ENCODE assay signal across 13 mouse cellular contexts in genomic region chr14:24770015-24770977, GRCm38 (mm10).
DNase-seq lines count a peak whose midpoint lies in the region; ATAC-seq and TF ChIP-seq lines count a peak whose summit lies in the region.
"Had no signal": no experiment of that assay in that cellular context is flagged by ENCODE, and none has a peak within 500 bp of the region (broad histone marks: within the 10 kb centered on the region; RNA-seq: fewer than 3 reads in every experiment).

No protein-coding gene starts in this region.

- peaks cover 47% of the 10 kb centered on the region for H3K4me1 ChIP-seq in forebrain, embryonic 12.5 days
- peaks cover 41% of the 10 kb centered on the region for H3K4me1 ChIP-seq in midbrain, embryonic 11.5 days (ENCODE audit: control insufficient read depth, insufficient read depth, low read length)

- ATAC-seq in forebrain, embryonic 12.5 days (ENCODE audit: low FRiP score), result peak; percentile 47
- ATAC-seq in midbrain, embryonic 11.5 days (ENCODE audit: low FRiP score), result peak; percentile 93

- H3K36me3 ChIP-seq in forebrain, embryonic 12.5 days (replicated peaks), result no peaks in the 10 kb centered on the region
- H3K36me3 ChIP-seq in midbrain, embryonic 11.5 days (ENCODE audit: control insufficient read depth, insufficient read depth, low read length), result no peaks in the 10 kb centered on the region
- H3K36me3 ChIP-seq: limb, embryonic 12.5 days had no signal

- DNase-seq in layer of hippocampus, adult 2 months (ENCODE audit: low spot score in 2 of 2), result no peak
- DNase-seq in layer of hippocampus, adult 18-20 months (ENCODE audit: low spot score in 2 of 2), result no peak
- DNase-seq in midbrain, embryonic 11.5 days (ENCODE audit: low spot score, missing footprints), result peak; percentile 93
- DNase-seq in retina, embryonic 14.5 days (ENCODE audit: low spot score), result peak; percentile 67
- no peak for DNase-seq in thymus, postnatal 14 days
- no peak for DNase-seq in kidney, adult 9 months
- DNase-seq in spleen, postnatal 36 days (ENCODE audit: low spot score in 2 of 2), result no peak
- DNase-seq: adrenal gland, adult 2 months; cerebellum, adult 11-12 months; lung, embryonic 14.5 days; thymus, postnatal 25 days had no signal

- no peaks in the 10 kb centered on the region for H3K9me3 ChIP-seq in forebrain, embryonic 12.5 days
- no peaks in the 10 kb centered on the region for H3K9me3 ChIP-seq in midbrain, embryonic 11.5 days (ENCODE audit: control insufficient read depth, low read length)
- H3K9me3 ChIP-seq: limb, embryonic 12.5 days had no signal

- H3K4me3 ChIP-seq in layer of hippocampus, adult 2 months, result no peak overlapping the region
- H3K4me3 ChIP-seq in forebrain, embryonic 12.5 days (replicated peaks), result no peak overlapping the region
- no peak overlapping the region for H3K4me3 ChIP-seq in midbrain, embryonic 11.5 days (ENCODE audit: low read depth, low read length)
- H3K4me3 ChIP-seq: limb, embryonic 12.5 days had no signal

- H3K27ac ChIP-seq in layer of hippocampus, adult 2 months, result peak overlapping the region; percentile 75; the same call in 1 of the 2 replicates
- H3K27ac ChIP-seq in forebrain, embryonic 12.5 days, result peak overlapping the region; percentile 73
- H3K27ac ChIP-seq in midbrain, embryonic 11.5 days (ENCODE audit: low read depth, low read length), result peak overlapping the region; percentile 88
- H3K27ac ChIP-seq: limb, embryonic 12.5 days had no signal

- H3K9ac ChIP-seq in forebrain, embryonic 12.5 days, result no peak overlapping the region
- H3K9ac ChIP-seq in midbrain, embryonic 11.5 days (ENCODE audit: low read length), result peak overlapping the region; percentile 31; the same call in 1 of the 2 replicates
- H3K9ac ChIP-seq: limb, embryonic 12.5 days; lung, embryonic 14.5 days had no signal

- H3K4me2 ChIP-seq in forebrain, embryonic 12.5 days, result peak overlapping the region; percentile 13; the same call in 1 of the 2 replicates
- H3K4me2 ChIP-seq in midbrain, embryonic 11.5 days, result no peak overlapping the region; the same call in none of the 2 replicates
- H3K4me2 ChIP-seq: limb, embryonic 12.5 days; lung, embryonic 14.5 days had no signal

- TF ChIP-seq CTCF in layer of hippocampus, adult 2 months (conservative IDR thresholded peaks at IDR 0.05), result no peak

- no peaks in the 10 kb centered on the region for H3K27me3 ChIP-seq in forebrain, embryonic 12.5 days
- H3K27me3 ChIP-seq in midbrain, embryonic 11.5 days (ENCODE audit: control insufficient read depth, insufficient read depth, low read length), result no peaks in the 10 kb centered on the region
- H3K27me3 ChIP-seq: limb, embryonic 12.5 days had no signal

- 10% methylated on average over 11 of the region's 11 CpGs for WGBS in forebrain, embryonic 12.5 days
- WGBS in midbrain, embryonic 11.5 days, result 6% methylated on average over 11 of the region's 11 CpGs

Comparison
In these comparisons a context has a peak if more than half of its experiments do, and no peak if none do; other contexts are left out.
1. DNase-seq: peak in midbrain, embryonic 11.5 days (single experiment) and retina, embryonic 14.5 days (single experiment); none in layer of hippocampus, adult 2 months (0 of 2), layer of hippocampus, adult 18-20 months (0 of 2), thymus, postnatal 14 days (single experiment), kidney, adult 9 months (single experiment) and spleen, postnatal 36 days (0 of 2).
2. Peak in every context shown above with its lines, with median percentiles within 50 percentile points of each other: H3K27ac ChIP-seq.